ENCODE assay signal across 13 mouse cellular contexts in genomic region chr1:157253600-157254490, GRCm38 (mm10).
DNase-seq lines count a peak whose midpoint lies in the region; ATAC-seq and TF ChIP-seq lines count a peak whose summit lies in the region.
"Had no signal": no experiment of that assay in that cellular context is flagged by ENCODE, and none has a peak within 500 bp of the region (broad histone marks: within the 10 kb centered on the region; RNA-seq: fewer than 3 reads in every experiment).

No protein-coding gene starts in this region.

- ATAC-seq in intestine, embryonic 15.5 days = peak; percentile 94
- no peak for ATAC-seq in neural tube, embryonic 14.5 days (ENCODE audit: low read depth)
- ATAC-seq: inflammation-experienced regulatory T-cells, adult 6 months had no signal

- H3K9me3 ChIP-seq in intestine, embryonic 15.5 days = no peaks in the 10 kb centered on the region
- H3K9me3 ChIP-seq in neural tube, embryonic 14.5 days (ENCODE audit: control insufficient read depth, low read length) = no peaks in the 10 kb centered on the region
- H3K9me3 ChIP-seq: G1E; heart, embryonic 10.5 days; neural tube, embryonic 12.5 days had no signal

- H3K27ac ChIP-seq in liver, adult 2 months (replicated peaks; ENCODE audit: insufficient read depth, low read depth, low read length) = peak overlapping the region; percentile 97
- H3K27ac ChIP-seq in intestine, embryonic 15.5 days = no peak overlapping the region
- H3K27ac ChIP-seq in neural tube, embryonic 14.5 days (ENCODE audit: low read depth, low read length) = peak overlapping the region; percentile 17; the same call in 1 of the 2 replicates
- H3K27ac ChIP-seq: heart, embryonic 10.5 days; macrophage; neural tube, embryonic 12.5 days had no signal

- WGBS in liver, adult 2 months = 32% methylated on average over 9 of the region's 9 CpGs
- WGBS in intestine, embryonic 15.5 days = 40% methylated on average over 9 of the region's 9 CpGs
- 46% methylated on average over 9 of the region's 9 CpGs for WGBS in neural tube, embryonic 14.5 days

- H3K4me2 ChIP-seq in intestine, embryonic 15.5 days (replicated peaks) = peak overlapping the region; percentile 1; the same call in 1 of the 2 replicates
- no peak overlapping the region for H3K4me2 ChIP-seq in neural tube, embryonic 14.5 days (ENCODE audit: low read depth, low read length)
- H3K4me2 ChIP-seq: neural tube, embryonic 12.5 days had no signal

- H3K4me1 ChIP-seq in liver, adult 2 months (ENCODE audit: control insufficient read depth, insufficient read depth, low read length) = peaks cover 11% of the 10 kb centered on the region
- H3K4me1 ChIP-seq in intestine, embryonic 15.5 days (replicated peaks) = 0 out of 2 replicates have a peak, but pooled peaks cover 2% of the 10 kb centered on the region
- H3K4me1 ChIP-seq in neural tube, embryonic 14.5 days (ENCODE audit: control insufficient read depth, insufficient read depth, low read length) = no peaks in the 10 kb centered on the region
- H3K4me1 ChIP-seq: neural tube, embryonic 12.5 days had no signal

- peak overlapping the region; percentile 75 for H3K9ac ChIP-seq in liver, adult 2 months (ENCODE audit: low read depth, low read length)
- no peak overlapping the region for H3K9ac ChIP-seq in intestine, embryonic 15.5 days
- H3K9ac ChIP-seq in neural tube, embryonic 14.5 days (replicated peaks; ENCODE audit: low read depth, low read length) = no peak overlapping the region
- H3K9ac ChIP-seq: neural tube, embryonic 12.5 days had no signal

- no peaks in the 10 kb centered on the region; the same call in 1 of the 2 replicates for H3K79me2 ChIP-seq in liver, adult 2 months (ENCODE audit: control insufficient read depth, insufficient read depth, low read length)

- no peak for TF ChIP-seq POLR2A in liver, adult 2 months (IDR thresholded peaks at IDR 0.05; ENCODE audit: extremely low read depth, insufficient read depth, low read length)

- DNase-seq in liver, adult 2 months (ENCODE audit: extremely low read depth, low read depth, low spot score) = peak; percentile 87
- DNase-seq in liver = no peak
- peak; percentile 41 for DNase-seq in brain, adult 2 months (ENCODE audit: low read depth, low spot score)
- no peak for DNase-seq in ovary, postnatal 36 days (ENCODE audit: low spot score)
- DNase-seq in right cerebral cortex, postnatal 4 days = no peak
- DNase-seq: cerebellum, adult 11 months had no signal

- H3K36me3 ChIP-seq in liver, adult 2 months (ENCODE audit: control insufficient read depth, insufficient read depth, low read length) = no peaks in the 10 kb centered on the region
- H3K36me3 ChIP-seq in intestine, embryonic 15.5 days = no peaks in the 10 kb centered on the region
- H3K36me3 ChIP-seq in neural tube, embryonic 14.5 days (ENCODE audit: control insufficient read depth, insufficient read depth, low read length) = no peaks in the 10 kb centered on the region
- H3K36me3 ChIP-seq: G1E; heart, embryonic 10.5 days; neural tube, embryonic 12.5 days had no signal

- peak overlapping the region; percentile 55 for H3K4me3 ChIP-seq in liver, adult 2 months (ENCODE audit: insufficient read depth, low read depth, low read length)
- no peak overlapping the region for H3K4me3 ChIP-seq in intestine, embryonic 15.5 days (replicated peaks)
- no peak overlapping the region for H3K4me3 ChIP-seq in neural tube, embryonic 14.5 days (ENCODE audit: low read depth, low read length)
- H3K4me3 ChIP-seq: heart, embryonic 10.5 days; neural tube, embryonic 12.5 days had no signal

- no peak for TF ChIP-seq CTCF in liver, adult 2 months (IDR thresholded peaks at IDR 0.05; ENCODE audit: low read depth, low read length)

- H3K27me3 ChIP-seq in liver, adult 2 months (ENCODE audit: control insufficient read depth, insufficient read depth, low read length) = no peaks in the 10 kb centered on the region
- no peaks in the 10 kb centered on the region for H3K27me3 ChIP-seq in intestine, embryonic 15.5 days (replicated peaks)
- H3K27me3 ChIP-seq in neural tube, embryonic 14.5 days (ENCODE audit: control insufficient read depth, insufficient read depth, low read length) = no peaks in the 10 kb centered on the region
- H3K27me3 ChIP-seq: neural tube, embryonic 12.5 days had no signal

Comparison
In these comparisons a context has a peak if more than half of its experiments do, and no peak if none do; other contexts are left out.
1. DNase-seq: peak in liver, adult 2 months (single experiment) and brain, adult 2 months (single experiment); none in liver (single experiment), ovary, postnatal 36 days (single experiment) and right cerebral cortex, postnatal 4 days (single experiment).